Mouse (Mus musculus) cerebellum, postnatal 25 days (tissue): ENCODE measurements around the gene Tcf7l1.

Experiments used
- DNase-seq, 2 experiments: peaks; one replicate each; pipeline ENCODE4 v3.0.0; 2021; ENCODE audit warnings: mixed read lengths in 2 of 2

Gene Tcf7l1

DNA sequence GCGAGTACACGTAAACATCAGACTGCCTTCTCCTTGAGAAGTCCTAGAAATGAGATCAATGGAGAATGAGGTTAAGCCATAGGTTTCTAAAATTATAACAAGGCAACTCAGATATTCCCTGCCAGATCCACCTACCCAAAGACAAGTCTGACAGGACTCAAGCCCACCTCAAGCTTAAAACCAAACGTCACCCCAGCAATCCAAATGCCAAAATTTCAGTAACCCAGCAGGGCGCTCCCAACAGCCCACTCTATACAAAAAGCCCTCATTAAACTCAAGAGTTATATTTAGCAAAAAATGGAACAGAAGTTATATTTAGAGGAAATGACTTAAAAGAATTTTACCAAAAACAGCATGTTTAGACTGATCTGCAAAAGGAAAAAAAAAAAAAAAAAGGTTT is 5.3 kb downstream of the Tcf7l1 start:
- DNase-seq = no peak

DNA sequence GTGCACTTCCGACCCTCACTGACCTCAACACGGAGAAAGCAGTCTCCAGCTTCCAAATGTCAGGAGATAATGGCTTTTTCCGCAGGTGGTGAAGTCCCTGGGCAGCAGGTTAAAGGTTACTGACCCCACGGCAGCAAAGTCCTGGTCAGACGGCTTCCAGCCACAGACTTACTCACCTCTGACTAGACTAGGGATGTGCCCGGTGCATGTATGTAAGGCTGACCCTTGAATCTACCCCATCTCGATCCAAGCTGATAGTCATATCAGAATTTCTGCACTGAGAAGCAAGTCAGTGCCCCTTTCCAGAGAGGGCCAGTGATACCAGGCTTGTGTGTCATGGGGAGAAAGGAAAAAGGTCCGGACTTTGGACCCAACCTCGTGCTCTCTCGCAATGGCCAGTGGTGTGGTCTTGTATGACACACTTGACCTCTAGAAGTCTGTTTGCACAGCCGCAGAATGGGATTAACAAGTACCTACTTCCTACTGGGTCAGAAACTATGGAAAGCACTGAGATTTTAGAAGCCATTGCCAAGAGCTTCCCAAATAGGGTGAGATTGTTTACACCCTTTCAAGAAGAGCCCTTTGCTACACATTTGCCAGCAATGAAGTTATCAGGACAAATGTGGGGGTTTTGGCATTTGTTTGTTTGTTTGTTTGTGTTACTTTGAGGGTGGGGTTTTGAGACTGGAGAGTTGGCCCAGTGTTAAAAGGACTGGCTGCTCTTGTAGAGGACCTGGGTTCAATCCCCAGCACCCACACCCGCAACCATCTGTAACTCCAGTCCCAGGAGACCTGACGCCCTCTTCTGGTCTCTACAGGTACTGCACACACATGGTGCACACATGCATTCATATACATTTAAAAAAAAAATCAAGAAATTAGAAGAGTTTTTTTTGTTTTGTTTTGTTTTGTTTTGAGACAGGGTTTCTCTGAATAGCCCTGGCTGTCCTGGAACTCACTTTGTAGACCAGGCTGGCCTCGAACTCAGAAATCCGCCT is 10.0 kb downstream of the Tcf7l1 start:
- no peak for DNase-seq

DNA sequence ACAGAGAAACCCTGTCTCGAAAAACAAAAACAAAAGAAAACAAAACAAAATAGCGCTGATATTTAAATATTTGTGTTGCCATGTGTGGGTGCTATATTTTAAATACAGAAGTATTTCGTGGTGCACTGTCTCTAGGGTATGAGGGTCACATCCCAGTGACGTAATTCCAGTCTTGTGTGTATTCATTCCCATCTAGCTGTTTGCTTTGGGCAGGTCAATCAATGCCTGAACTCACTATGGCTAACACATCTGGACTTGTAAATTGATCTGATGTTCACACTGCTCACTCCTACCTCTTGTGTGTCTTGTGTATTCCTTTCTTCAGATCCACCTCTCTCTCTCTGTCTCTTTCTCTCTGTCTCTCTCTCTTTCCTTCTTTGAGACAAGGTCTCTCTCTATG is 11.8 kb downstream of the Tcf7l1 start:
- no peak for DNase-seq

DNA sequence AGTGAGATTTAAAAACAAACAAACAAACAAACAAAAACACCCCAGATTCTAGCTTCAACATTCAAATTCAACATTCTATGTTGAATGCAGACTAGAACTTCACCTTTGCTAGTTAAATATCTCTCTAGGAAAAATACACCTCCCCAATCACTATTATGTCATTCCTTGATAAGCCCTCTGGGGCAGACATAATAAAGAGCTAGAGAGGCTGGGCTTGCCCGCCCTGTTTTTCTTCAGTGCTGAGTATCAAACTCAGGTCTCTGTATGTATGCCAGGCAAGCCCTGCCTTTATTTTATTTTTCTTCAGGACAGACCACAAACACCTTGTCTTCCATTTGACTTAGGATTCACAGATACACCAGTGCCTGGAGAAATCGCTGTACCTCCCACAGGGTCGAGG is 14.8 kb downstream of the Tcf7l1 start:
- DNase-seq = no peak

DNA sequence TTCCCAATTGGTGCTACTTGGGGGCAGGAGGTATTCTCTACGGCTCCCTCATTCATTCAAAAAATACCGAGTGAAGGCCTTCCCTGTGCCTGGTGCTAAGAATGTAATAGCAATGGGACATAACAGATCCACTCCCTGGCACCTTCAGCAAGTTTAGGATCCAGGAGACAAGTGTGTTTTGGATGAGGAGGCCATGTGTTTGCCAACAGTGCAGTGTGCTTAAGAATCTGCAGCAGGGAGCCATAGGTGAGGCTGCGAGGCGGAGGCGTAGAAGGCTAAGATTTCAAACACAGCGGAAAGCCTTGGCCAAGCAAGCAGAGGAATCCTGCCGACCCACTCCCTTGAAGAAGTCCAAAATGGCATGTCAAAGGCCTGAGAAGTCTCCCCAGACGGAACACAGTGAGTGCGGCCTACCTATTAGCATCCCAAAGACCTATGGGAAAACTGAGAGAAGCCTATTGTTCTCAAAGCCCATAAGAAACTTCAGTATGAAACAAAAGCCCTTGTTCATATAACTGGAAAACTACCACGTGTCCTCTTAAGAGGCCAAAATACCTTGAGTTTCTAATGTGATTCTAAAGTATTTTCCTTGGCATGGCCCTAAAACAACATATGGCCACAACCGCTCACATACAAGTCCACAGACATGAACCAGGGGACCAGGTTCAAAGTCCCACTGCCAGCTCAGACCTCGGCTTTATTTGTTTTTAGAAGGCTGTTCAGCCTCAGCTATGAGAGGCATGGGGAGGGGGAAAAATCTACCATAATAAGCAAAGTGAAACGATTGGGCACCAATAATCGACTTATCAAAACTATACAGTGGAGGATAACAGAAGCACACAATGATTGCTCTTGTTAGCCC is 18.9 kb downstream of the Tcf7l1 start:
- no peak for DNase-seq

DNA sequence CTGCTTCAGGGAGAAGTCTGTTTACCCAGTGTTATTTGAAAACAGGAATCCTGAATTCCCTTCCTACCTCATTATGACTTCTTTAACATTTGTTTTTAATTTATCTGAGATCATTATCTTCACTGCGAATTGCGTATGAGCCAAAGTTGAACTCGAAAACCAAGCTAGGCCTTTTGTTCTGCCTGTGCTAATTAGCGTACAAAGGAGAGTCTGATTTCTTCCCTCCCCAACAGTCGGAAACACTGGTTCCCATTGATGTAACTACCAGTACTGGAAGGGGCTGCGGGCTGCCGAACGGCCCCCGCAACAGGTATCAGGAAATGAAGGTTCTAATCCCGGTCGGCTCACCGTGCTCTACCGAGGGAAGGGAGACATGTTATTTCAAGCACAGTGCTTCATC is 19.7 kb downstream of the Tcf7l1 start:
- DNase-seq = no peak

DNA sequence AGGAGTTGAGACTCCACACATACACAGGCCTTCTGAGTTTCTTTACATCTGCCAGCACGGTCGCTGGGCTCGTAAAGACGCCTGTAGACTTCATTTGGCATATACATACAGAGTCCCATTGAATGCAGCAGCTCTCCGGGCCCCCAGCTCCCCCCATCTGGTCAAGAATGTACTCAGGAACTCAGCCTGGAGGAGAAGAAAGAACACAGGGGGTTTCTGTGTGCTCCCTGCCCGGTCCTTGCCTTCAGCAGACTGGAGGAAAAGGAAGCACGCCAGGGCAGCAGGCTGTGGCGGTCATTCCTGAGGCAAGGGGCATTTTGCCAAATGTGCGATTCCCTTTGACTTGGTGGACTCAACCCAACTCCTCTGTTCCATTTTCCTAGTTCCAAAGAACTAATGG is 20.2 kb downstream of the Tcf7l1 start:
- DNase-seq = peak; percentile 52 to 73

DNA sequence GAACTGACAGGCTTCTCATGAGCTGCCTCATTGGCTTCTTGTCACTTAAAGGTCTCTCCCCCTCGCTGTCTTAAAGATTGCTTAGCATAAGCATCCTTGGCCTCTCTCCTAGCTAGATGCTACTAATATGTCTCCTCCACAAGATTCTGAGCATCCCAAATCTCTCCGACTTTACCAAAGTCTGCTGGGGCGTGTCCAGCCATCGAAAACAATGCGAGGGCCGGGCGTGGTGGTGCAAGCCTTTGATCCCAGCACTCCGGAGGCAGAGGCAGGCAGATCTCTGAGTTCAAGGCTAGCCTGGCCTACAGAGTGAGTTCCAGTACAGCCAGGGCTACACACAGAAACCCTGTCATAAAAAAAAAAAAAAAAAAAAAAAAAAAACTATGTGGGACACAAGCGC is 21.0 kb downstream of the Tcf7l1 start:
- no peak for DNase-seq

DNA sequence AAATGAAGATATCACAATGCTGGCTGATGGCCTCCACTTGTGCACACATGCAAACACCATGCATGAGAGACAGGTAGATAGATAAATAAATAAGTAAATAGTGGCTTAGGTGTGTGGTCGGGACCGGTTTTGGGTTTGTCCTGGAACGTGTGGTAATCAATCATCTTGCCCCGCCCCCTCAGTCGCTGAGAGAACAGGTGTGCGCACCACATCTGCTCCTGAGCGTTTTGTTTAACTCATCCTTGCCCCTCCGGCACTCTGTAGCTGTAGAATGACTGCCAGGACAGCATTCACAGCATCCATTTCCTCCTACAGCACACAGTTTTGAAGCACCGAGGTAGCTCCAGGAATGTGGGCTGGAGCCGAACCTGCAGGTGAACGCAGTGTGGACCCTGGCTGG is 25.4 kb downstream of the Tcf7l1 start:
- no peak for DNase-seq

DNA sequence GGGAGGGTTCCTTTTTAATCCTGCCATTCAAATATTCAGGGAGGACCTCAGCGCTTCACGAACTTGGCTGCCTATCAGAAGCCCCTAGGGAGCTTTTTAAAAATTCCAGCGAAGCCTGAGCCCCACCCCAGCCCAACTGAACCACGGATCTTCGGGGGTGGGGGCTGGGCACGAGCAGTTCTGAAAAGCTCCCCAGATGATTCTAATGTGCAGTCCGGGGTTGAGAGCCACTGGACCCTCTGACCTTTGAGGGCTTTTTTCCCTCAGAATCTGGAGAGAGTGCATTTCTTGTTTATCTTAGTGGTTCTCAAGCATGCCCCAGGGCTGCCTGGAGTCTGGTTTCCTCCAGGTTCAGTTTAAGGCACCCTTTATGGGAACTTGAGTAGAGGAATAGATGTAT is 27.4 kb downstream of the Tcf7l1 start:
- no peak for DNase-seq

DNA sequence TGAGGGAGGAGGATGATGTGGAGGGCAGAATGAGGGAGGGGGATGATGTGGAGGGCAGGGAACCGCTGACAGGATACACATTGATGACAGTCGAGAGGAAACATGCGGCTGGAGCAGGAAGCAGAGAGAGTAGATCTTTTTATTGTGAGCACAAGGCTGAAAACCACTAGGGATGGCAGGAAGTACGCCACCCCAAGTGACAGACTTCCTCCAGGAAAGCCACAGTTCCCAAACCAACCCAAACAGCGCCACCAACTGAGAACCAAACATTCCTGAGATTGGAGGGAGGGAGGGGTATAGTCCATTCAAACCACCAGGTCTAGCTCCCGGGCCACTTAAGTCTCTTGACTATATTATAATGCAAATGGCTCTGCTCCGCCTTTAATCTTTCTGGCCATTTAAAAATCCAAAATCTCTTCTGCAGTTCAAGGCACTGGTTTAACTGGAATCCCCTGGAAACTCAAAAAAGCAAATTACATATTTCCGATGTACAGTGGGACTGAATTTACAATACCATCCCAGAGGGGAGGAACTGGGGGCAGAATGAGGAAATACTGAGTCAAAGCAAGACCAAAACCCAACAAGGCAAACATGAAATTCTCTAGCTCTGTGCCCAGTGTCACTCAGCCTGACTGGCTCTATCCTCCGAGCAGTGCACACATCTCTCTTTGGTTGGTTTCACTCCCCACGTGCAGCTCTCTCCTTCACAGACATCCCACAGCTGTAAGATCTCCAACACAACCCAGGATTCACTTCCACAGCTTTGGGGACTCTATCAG is 30.6 kb downstream of the Tcf7l1 start:
- DNase-seq = no peak

DNA sequence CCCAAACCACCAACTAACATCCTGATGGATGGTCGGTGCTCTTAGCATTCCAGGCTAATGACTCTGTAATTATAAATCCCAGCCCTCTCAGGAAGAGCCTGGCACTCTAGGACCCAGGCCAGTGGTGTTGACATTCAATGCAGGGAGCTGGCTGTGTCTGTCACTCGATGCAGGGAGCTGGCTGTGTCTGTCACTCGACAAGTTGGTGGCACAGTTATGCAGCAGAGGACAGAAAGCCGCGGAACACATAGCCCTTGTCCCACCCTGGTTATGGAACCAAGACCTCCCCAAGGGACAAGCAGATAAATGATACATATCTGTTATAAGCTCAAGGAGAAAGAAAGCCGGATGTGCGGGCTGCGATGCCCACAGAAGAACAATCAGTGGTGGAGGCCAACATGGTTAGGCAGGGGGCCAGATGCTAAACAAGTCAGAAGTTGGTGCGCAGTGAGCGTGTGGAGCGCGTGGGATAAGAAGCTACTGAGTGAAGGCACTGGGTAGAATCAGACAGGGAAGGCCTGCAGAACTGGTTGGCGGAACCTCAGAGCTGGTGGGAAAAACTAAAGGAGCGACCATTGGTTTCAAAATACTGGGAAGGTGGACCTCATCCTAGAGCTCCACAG is 33.7 kb downstream of the Tcf7l1 start:
- DNase-seq = no peak

DNA sequence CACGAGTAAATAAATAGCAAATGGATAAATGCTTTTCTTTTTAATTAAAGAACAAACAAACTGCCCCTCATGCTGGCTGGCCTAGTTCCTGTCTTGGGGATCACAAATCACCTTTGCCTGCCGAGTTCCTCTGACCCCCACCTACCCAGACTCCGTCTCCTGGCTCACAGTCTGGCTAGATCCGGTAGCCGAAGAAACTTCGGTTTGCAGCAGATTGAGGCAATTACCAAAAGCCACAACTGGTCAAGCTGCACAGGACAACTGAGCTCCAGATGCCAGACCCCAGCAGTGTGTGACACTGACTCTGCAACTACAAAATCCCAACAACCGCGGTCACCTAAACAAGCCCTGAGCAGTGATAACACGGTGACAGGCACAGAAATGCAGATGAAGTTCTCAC is 34.8 kb downstream of the Tcf7l1 start:
- no peak for DNase-seq

DNA sequence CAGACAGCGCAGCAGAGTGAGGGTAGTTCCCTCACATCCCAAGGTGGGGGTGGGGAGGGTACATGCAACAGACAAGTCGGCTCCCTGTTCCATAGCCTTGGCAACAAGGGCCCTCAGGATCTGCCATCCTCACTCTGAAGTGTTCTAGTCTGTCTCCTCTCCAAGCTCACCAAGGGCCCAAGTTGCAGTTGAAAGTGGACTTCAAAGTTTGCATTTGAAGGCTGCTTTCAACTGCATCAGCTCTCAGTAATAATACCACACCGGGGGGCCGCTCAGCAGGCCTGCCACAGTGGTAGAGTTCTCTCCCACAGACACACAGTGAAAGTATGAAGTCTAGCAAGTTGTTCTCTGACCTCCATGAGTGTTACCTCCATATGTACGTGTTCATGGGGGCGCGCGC is 35.3 kb downstream of the Tcf7l1 start:
- no peak for DNase-seq

DNA sequence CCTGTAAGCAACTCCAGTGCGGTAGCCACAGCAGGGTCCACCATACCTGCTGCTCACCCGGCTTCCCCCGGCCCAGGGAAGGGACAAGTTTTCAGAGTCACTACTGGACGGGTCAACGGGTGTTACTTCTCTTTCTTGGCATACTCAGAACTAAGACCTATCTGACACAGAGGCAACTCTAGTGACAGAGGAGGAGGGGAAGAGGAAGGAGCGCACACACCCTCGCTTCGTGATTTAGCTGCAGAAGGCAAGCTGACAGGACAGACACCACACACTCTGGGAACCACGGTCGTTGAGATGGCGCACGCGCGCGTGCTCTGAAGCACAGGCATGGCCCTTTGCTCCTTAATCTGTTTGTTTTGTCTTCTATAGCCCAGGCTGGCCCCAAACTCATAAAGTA is 36.2 kb downstream of the Tcf7l1 start:
- no peak for DNase-seq

DNA sequence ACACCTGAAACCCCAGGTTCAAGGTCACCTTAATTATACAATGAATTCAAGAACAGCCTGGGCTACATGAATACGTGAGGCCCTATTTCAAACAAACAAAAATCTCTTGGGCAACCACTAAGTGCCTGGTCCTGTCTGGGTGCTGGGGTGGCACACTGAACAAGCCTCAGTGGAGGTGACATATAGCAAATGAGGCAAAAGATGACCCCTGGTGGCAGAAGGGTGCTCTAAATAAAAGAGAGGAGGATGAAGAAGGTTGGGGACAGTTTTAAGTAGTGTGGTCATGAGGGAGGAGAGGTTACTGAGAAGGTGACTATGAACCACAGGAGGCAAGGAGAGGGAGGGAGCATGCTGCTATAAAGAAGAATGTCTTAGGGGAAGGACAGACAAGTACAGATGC is 37.8 kb downstream of the Tcf7l1 start:
- no peak for DNase-seq

DNA sequence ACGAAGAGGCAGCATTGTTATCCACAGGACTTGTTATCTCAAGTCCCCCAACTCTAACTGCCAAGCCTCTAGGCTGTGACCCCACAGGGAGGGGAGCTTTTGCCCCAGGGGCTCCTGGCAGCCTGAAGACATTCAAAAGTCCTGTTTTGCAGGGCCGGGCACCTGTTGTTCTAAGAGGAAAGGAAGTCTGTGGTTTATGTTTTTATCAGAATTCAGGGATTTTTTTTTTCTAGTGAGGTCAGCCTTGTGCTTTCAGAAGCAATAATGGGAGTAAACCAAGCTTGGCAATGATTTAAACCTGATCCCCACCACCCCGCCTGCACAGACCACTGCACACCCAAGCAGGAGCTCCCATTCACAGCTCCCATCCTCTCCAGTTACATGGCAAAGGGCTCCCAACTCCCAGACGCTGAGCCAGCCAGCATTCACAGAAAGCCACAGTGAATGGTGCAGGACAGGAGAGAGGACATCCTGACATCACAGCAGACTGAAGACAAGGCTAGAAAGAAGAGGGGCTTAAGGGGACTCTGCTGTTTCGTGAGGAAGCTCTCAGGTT is 40.1 kb downstream of the Tcf7l1 start:
- no peak for DNase-seq

DNA sequence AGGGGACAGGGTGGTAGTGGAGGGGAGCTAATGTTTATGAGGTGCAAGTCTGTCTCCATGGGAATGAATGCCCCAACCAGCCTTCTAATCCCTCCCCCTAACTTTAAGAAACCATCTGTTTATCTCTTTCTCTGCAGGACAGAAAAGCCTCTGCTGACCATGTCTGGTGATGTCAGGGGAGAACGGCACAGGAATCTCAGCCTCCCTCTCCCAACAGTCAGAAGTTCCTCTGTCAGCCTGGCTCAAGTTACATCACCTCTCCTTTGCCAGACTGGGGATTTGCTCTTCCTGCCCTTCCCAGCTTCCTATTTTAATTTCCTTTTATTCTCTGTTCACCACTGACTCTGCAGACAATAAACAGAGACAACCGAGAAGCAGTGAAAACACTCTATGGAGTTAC is 40.6 kb downstream of the Tcf7l1 start:
- no peak for DNase-seq

DNA sequence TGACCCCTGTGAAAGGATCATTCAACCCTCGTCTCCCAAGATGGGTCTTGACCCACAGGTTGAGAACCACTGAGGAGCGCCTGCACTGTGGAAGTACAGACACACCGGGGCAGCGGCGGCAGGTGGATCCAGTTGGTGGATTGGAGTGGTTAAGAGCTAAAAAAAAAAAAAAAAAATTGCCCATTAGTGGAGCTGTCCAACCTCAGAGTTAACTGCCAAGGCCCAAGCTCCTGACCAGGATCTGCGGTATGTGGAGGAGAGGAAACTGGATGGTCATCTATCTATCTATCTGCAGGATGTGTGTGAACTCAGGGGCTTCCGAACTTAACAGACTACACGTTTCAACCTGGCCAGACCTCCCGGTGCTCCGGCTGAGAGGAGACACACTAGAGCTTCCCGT is 41.2 kb downstream of the Tcf7l1 start:
- DNase-seq = no peak

DNA sequence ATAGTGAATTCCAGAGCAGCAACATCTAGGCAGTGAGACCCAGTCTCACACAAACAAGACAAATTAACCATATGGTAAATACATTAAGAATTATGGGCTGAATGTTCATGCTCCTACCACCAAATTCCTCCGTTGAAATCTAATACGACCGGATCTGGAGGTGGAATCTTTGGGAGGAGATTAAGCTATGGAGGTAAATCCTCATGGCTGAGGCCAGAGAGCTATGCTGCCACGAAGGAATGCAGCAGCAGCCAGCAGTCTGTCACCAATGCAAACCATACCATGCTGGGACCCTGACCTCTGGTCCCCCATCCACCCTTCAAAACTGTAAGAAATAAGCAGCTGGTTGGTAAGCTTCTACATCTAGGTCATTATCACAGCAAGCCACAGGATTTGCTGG is 41.9 kb downstream of the Tcf7l1 start:
- DNase-seq = no peak

DNA sequence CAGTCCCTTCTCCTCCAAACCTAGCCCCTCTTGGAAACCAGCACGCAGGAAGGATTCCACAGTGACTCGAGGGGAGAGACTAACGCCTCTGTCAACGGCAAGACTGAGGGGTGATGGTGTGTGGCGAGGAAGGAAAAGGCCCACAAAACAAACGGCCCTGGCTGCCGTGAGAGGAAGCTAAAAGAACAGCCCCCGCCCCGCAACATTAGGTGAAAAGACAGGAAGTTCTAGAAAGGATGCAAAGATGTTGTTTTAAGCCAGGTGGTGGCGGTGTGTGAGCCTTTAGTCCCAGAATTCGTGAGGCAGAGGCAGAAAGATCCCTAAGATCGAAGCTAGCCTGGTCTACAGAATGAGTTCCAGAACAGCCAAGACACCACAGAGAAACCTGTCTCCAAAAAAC is 43.3 kb downstream of the Tcf7l1 start:
- DNase-seq = no peak

DNA sequence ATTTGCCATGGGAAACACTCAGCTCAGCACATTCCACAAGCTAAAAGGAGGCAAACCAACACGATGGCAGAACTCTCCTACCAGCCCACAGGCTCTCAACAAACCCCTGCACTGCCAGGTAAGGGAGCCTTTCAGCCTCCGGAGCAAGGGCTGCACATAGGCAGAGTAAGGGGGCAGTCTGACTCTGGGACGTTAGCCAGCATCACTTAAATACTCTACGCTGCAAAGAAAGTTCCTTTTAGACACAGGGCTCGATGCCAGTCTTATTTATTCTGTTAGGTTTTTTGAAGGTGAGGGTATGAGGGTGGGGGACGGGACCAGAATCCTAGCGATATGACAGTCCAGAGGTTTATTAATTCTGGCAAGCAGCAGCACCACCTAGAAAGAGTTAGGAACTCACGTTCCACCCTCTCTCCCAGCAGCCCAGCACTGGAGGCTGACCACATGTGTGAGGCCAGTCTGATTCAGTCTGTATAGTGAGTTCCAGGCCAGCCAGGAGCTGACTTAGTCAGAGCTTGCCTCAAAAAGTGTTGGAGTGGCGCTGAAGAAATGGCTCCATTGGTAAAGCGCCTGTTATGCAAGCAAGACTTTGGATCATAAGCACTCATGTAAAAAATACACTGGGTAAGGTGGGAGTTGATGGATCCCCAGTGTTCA is 44.8 kb downstream of the Tcf7l1 start:
- DNase-seq = no peak
